Mouse (Mus musculus): Measurements from ENCODE around the gene Fbrsl1. TPM values are rescaled to one million over a fixed set of nuclear protein-coding genes. Genes with fewer than 3 reads are reported as not detected.
A peak's percentile ranks its signal among the peaks of the same experiment; 100 is the strongest.

Fbrsl1 gene
- polyA plus RNA-seq, 1 experiment: 29.4 TPM

DNA sequence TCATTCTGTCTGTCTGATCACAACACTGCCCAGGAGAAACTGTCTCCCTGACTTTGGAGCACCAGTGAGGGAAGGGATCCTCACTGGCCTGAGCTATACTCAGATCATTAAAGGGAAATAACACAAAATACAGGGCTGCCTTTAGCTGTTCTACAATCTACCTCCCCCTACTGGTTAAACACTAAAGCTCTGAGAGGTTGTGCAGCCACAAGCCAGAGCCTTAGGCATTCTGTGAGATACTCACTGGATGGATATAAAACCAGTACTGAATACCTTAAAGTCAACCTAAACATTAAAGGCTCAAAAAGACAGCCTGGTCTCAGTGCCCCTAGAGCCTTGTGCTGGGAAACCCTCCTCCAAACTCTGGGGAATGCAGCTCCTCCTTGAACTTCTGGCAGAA is 13.5 kb downstream of the Fbrsl1 start:
- no peak overlapping the region for H3K27ac ChIP-seq (ENCODE audit: insufficient read depth, low read depth, low read length)
- no peak for TF ChIP-seq POLR2A (IDR thresholded peaks at IDR 0.05; ENCODE audit: borderline replicate concordance, low read depth, low read length)
- no peak overlapping the region for H3K4me3 ChIP-seq (ENCODE audit: insufficient read depth, low read length)
- H3K4me1 ChIP-seq (ENCODE audit: control insufficient read depth, insufficient read depth, low read length): peaks cover 14% of the 10 kb centered on the region

DNA sequence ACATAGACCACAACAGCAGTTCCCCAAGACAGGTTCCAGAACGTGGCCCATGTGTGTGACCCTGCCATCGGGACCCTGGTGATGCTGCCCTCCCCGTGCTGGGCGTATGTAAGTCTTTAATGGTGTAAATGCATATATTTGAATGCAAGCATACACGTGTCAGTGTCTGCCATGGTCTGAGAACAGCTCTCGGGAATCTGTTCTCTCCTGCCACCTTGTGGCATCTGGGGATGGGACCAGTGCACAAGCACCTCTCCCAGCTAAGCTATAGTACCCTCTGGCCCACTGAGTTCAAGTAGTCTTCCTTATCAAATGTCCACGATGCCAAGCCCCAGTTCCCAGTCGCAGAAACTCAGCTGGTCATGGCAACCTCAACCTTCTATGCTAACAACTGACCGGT is 19.3 kb downstream of the Fbrsl1 start:
- TF ChIP-seq POLR2A (IDR thresholded peaks at IDR 0.05; ENCODE audit: borderline replicate concordance, low read depth, low read length) (no peak), CTCF (IDR thresholded peaks at IDR 0.05; ENCODE audit: low read depth, low read length) (peak; percentile 86)
- Histone ChIP-seq H3K4me1 (ENCODE audit: control insufficient read depth, insufficient read depth, low read length) (peaks cover 26% of the 10 kb centered on the region), H3K27ac (ENCODE audit: insufficient read depth, low read depth, low read length) (no peak overlapping the region), H3K4me3 (ENCODE audit: insufficient read depth, low read length) (no peak overlapping the region)

DNA sequence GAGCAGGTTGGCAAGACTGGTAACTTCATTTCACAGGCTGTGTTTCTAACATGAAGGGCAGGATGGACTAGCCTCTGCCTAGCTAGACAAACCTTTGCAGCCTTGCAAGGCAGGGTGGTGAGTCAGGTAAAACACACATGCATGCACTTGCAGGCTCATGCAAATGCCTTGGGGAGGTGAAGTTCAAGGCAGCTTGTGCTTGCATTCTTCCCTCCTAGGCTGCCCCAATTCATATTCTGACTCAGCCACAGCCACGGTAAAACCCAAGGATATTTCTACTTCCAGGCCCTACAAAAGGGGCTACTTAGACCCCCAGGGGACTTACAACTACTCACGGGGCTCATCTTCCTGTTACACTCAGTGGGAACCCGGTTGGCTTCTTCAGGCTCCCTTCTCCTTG is 20.0 kb downstream of the Fbrsl1 start:
- Histone ChIP-seq H3K4me3 (ENCODE audit: insufficient read depth, low read length) (no peak overlapping the region), H3K4me1 (ENCODE audit: control insufficient read depth, insufficient read depth, low read length) (peaks cover 33% of the 10 kb centered on the region), H3K27ac (ENCODE audit: insufficient read depth, low read depth, low read length) (no peak overlapping the region)
- TF ChIP-seq POLR2A (IDR thresholded peaks at IDR 0.05; ENCODE audit: borderline replicate concordance, low read depth, low read length) (no peak), CTCF (IDR thresholded peaks at IDR 0.05; ENCODE audit: low read depth, low read length) (no peak)

DNA sequence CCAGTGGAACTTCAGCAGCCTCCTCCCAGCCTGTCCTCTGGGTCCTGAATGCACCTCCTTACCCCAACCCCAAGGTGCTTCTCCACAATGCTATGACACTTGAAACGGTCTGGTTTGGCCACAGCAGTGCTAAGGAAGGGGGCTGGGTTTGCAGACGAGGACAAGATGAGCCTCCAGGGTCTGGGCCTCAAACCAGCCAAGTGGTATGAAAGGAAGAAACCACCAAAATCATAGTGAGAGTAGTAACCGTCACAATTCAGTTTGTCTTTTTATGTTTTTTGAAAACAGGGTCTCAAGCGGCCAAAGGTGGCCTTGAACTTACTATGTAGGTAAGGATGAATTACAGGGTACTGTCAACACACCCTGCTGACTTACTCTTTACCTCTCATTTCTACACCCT is 23.1 kb downstream of the Fbrsl1 start:
- Histone ChIP-seq H3K4me1 (ENCODE audit: control insufficient read depth, insufficient read depth, low read length) (peaks cover 58% of the 10 kb centered on the region), H3K27ac (ENCODE audit: insufficient read depth, low read depth, low read length) (no peak overlapping the region), H3K4me3 (ENCODE audit: insufficient read depth, low read length) (no peak overlapping the region)
- no peak for TF ChIP-seq POLR2A (IDR thresholded peaks at IDR 0.05; ENCODE audit: borderline replicate concordance, low read depth, low read length)
- TF ChIP-seq CTCF (IDR thresholded peaks at IDR 0.05; ENCODE audit: low read depth, low read length): no peak

DNA sequence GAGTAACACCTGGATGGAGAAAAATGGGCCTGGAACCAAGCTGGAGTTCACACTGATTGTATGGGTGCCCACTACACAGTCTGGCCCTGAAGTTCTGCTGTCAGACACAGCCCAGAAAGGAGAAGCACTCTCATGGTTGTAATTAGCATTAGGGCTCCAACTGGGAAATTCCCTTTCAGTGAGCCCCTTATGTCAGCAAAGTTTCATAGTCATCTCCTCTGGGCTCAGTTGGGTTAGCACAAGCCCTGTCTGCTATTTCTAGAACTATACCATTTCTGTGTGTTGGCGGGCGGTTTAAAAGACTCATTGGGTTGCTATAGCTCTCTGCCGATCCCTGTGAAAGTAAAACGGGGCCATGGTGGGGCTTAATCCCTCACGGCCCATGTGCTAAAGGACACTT is 24.1 kb downstream of the Fbrsl1 start:
- Histone ChIP-seq H3K4me1 (ENCODE audit: control insufficient read depth, insufficient read depth, low read length) (peaks cover 60% of the 10 kb centered on the region), H3K27ac (ENCODE audit: insufficient read depth, low read depth, low read length) (peak overlapping the region; percentile 46), H3K4me3 (ENCODE audit: insufficient read depth, low read length) (no peak overlapping the region)
- no peak for TF ChIP-seq POLR2A (IDR thresholded peaks at IDR 0.05; ENCODE audit: borderline replicate concordance, low read depth, low read length)
- no peak for TF ChIP-seq CTCF (IDR thresholded peaks at IDR 0.05; ENCODE audit: low read depth, low read length)

DNA sequence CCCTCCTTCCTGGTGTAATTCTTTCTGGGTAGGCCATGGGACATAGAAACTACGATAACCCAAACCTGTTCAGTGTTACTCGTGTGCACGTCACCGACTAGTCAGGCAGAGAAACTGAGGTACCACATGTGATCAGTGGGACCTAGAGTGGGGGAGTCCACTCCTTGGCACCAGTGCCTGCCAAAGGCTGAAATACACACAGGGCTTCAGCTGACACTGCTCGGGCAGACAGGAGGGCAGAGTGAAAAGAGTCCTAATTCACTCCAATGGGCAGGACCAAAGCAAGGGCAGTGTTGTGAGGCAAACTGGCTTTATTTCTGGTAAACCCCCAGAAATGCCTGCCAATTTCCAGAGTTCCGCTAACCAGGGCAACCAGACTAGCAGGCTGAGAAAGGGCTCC is 26.9 kb downstream of the Fbrsl1 start:
- Histone ChIP-seq H3K4me3 (ENCODE audit: insufficient read depth, low read length) (no peak overlapping the region), H3K27ac (ENCODE audit: insufficient read depth, low read depth, low read length) (peak overlapping the region; percentile 59), H3K4me1 (ENCODE audit: control insufficient read depth, insufficient read depth, low read length) (peaks cover 78% of the 10 kb centered on the region)

DNA sequence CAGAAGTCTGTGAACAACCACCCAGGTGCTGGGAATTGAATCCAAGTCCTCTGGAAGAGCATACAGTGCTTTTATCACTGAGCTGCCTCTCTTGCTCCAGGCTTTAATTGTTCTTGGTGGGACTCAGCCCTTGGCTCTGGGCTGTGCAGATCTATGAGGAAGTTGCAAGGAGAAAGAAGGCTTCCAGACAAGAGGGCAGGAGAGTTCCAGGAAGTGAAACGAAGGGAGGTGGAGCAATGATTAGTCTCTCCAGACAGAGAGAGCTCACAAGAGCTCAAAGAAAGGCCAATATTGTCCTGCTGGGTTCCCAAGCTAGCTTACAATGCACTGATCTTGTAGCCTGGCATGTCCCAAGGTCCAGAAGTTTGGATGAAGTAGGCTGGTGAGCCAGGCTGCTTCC is 27.4 kb downstream of the Fbrsl1 start:
- peaks cover 77% of the 10 kb centered on the region for H3K4me1 ChIP-seq (ENCODE audit: control insufficient read depth, insufficient read depth, low read length)
- peak overlapping the region; percentile 59 for H3K27ac ChIP-seq (ENCODE audit: insufficient read depth, low read depth, low read length)
- no peak for TF ChIP-seq CTCF (IDR thresholded peaks at IDR 0.05; ENCODE audit: low read depth, low read length)
- no peak for TF ChIP-seq POLR2A (IDR thresholded peaks at IDR 0.05; ENCODE audit: borderline replicate concordance, low read depth, low read length)
- no peak overlapping the region for H3K4me3 ChIP-seq (ENCODE audit: insufficient read depth, low read length)

More for the DNA sequence above, 26.9 kb downstream of the Fbrsl1 start:
- TF ChIP-seq CTCF (IDR thresholded peaks at IDR 0.05; ENCODE audit: low read depth, low read length) (no peak), POLR2A (IDR thresholded peaks at IDR 0.05; ENCODE audit: borderline replicate concordance, low read depth, low read length) (no peak)

DNA sequence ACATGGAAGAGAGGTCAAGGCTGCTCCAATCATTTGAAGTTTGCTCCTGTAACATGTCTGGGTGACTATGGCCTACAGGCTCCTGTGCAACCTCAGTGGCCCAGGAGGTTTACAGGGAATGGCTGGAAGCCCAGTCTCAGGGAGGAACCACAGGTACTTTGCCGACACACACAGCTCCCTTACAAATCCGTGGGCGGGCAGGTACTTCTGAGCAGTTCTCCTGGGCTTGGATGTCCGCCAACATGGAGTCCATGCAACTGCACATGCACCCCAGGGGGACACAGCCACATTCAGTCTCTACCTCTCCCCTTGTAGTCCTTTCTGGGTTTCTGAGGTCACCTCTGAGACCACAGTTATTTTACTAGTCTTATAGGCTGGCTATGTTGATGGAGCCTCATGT is 28.1 kb downstream of the Fbrsl1 start:
- Histone ChIP-seq H3K4me1 (ENCODE audit: control insufficient read depth, insufficient read depth, low read length) (peaks cover 71% of the 10 kb centered on the region), H3K4me3 (ENCODE audit: insufficient read depth, low read length) (no peak overlapping the region), H3K27ac (ENCODE audit: insufficient read depth, low read depth, low read length) (no peak overlapping the region)
- TF ChIP-seq POLR2A (IDR thresholded peaks at IDR 0.05; ENCODE audit: borderline replicate concordance, low read depth, low read length): no peak
- no peak for TF ChIP-seq CTCF (IDR thresholded peaks at IDR 0.05; ENCODE audit: low read depth, low read length)

DNA sequence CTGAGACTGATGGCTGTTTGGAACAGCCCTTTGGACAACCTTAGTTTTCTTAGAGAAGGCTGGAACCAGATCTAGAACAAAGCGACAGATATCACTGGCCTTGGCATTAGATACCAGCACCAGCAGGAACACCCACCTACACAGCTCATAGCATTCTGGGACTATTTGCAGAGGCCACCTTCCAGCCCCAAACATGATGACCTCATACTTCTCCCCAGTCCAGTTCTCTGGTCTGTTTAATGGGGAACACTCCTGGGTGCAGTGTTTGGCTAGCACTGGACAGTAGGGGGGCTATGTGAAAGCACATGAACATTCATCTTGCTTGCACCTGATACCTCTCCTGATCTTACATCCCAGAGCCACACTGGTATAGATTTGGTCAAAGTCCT is 29.8 kb downstream of the Fbrsl1 start:
- Histone ChIP-seq H3K27ac (ENCODE audit: insufficient read depth, low read depth, low read length) (no peak overlapping the region), H3K4me3 (ENCODE audit: insufficient read depth, low read length) (no peak overlapping the region), H3K4me1 (ENCODE audit: control insufficient read depth, insufficient read depth, low read length) (peaks cover 56% of the 10 kb centered on the region)
- TF ChIP-seq POLR2A (IDR thresholded peaks at IDR 0.05; ENCODE audit: borderline replicate concordance, low read depth, low read length) (no peak), CTCF (IDR thresholded peaks at IDR 0.05; ENCODE audit: low read depth, low read length) (no peak)

DNA sequence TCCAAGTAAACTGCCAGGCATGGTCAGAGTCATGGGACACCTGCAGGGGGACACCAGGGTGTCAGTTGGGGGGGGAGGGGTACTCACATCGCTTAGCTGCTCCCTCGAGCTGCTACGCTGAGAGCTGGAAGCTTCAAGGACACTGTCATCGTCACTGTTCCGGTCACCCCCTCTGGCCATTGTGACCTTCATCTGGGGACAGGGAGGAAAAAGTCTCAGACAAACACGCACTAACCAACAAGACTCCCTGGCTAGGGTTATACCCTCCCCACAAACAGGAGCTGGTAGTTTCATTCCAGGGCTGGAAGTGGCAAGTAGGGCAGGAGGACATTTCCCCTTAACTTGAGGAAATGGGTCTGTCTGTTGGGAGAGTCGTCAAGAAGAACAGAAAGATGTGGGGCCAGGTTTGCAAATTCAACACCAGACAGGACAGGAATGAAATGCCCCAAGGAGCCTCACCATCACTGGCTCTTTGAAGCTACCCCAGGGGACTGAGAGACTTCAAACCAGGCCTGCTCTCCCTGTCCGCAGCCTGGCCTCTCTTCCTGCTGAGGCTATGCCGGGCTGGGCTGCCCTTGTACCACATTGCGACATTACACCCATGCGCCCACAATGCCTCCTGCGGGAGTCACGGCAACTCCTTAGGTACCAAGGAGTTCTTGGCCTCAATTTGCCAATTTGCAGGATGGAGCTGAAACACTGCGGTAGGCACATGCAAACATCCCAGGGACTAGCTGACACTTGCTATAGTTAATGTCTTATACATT is 30.4 kb downstream of the Fbrsl1 start:
- Histone ChIP-seq H3K27ac (ENCODE audit: insufficient read depth, low read depth, low read length) (no peak overlapping the region), H3K4me3 (ENCODE audit: insufficient read depth, low read length) (no peak overlapping the region), H3K4me1 (ENCODE audit: control insufficient read depth, insufficient read depth, low read length) (peaks cover 50% of the 10 kb centered on the region)
- TF ChIP-seq CTCF (IDR thresholded peaks at IDR 0.05; ENCODE audit: low read depth, low read length) (no peak), POLR2A (IDR thresholded peaks at IDR 0.05; ENCODE audit: borderline replicate concordance, low read depth, low read length) (no peak)
